Mouse (Mus musculus) bone marrow, adult 2 months (tissue): ENCODE measurements at regions not wholly inside any gene's neighbourhood (a gene's known extent, or its start where the extent isn't known, plus 50 kb on each side); places are given as distances from the start of the nearest gene placed in this dataset.

ENCODE experiments used
- CTCF ChIP-seq: fragments of 200-500 bp; IDR thresholded peaks from 2 replicates; pipeline ENCODE4 v1.5.1; 2011; ENCODE audit warnings: low read length, control low read depth; ENCODE audit not compliant: control insufficient read depth, insufficient read depth
- POLR2A ChIP-seq: fragments of 200-500 bp; IDR thresholded peaks from 2 replicates; pipeline ENCODE4 v1.6.1; 2011; ENCODE audit warnings: low read depth, mild to moderate bottlenecking, control low read depth, low read length, borderline replicate concordance; ENCODE audit not compliant: control insufficient read depth

GRCm38 (mm10) chr8:36348067-36348466 is 582.5 kb downstream of the Gm19410 start:
- TF ChIP-seq CTCF (no peak), POLR2A (no peak)
